Mouse (Mus musculus): ENCODE measurements at regions not wholly inside any gene's neighbourhood (a gene's known extent, or its start where the extent isn't known, plus 50 kb on each side); places are given as distances from the start of the nearest gene placed in this dataset.

DNA sequence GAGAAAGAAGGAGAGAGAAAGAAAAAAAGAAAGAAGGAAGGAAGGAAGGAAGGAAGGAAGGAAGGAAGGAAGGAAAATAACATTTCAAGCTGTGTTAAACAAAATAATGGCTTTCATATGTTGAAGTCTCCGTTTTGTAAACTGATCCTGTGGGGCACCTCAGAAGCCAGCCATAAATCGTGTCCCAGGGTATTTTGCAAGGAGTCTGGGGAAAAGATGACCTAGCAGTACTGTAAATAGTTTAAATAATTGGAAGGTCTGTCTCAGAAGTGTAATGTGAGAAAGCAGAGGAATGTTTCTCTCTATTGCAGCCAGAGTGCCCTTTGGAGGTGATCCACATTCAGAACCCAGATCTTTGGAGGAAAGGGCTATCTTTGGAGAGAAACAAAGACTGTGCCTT is 677.5 kb downstream of the 5730522E02Rik start:
- no peak overlapping the region for H3K4me3 ChIP-seq (replicated peaks in 1 of 3; ENCODE audit: low read depth in 2 of 3, low read length in 2 of 3, poor library complexity in 1 of 3)
- no peaks in the 10 kb centered on the region for H3K9me3 ChIP-seq (replicated peaks; ENCODE audit: low read length)
- H3K4me2 ChIP-seq (ENCODE audit: insufficient read depth, low read depth, poor library complexity, severe bottlenecking) = no peak overlapping the region
- no peaks in the 10 kb centered on the region for H3K27me3 ChIP-seq (replicated peaks)
- DNase-seq (ENCODE audit: extremely low read depth) = no peak
- TF ChIP-seq E2F4 (IDR thresholded peaks at IDR 0.05; ENCODE audit: insufficient replicate concordance, low read depth, low read length) = no peak
- no peak for TF ChIP-seq ZKSCAN1 (IDR thresholded peaks at IDR 0.05; ENCODE audit: borderline replicate concordance, low read depth, low read length)
- no peak for TF ChIP-seq USF1 (IDR thresholded peaks at IDR 0.05; ENCODE audit: low read depth, low read length)
- no peak for TF ChIP-seq RAD21 (IDR thresholded peaks at IDR 0.05; ENCODE audit: low read depth, low read length)
- TF ChIP-seq JUN (IDR thresholded peaks at IDR 0.05; ENCODE audit: insufficient read depth, low read depth, low read length) = no peak
- no peak for TF ChIP-seq POLR2AphosphoS2 (IDR thresholded peaks at IDR 0.05; ENCODE audit: low read depth, low read length)
- no peak for TF ChIP-seq MAFK (IDR thresholded peaks at IDR 0.05; ENCODE audit: insufficient replicate concordance, low read length)
- no peak for TF ChIP-seq CHD2 (IDR thresholded peaks at IDR 0.05; ENCODE audit: low read length)
- no peak for TF ChIP-seq UBTF (IDR thresholded peaks at IDR 0.05; ENCODE audit: low read depth, low read length)
- no peak for TF ChIP-seq ZC3H11A (IDR thresholded peaks at IDR 0.05; ENCODE audit: low read depth, low read length)
- no peak for TF ChIP-seq EP300 (IDR thresholded peaks at IDR 0.05; ENCODE audit: low read length)
- no peak for TF ChIP-seq USF2 (conservative IDR thresholded peaks at IDR 0.05; ENCODE audit: low read depth, low read length)
- TF ChIP-seq SMC3 (IDR thresholded peaks at IDR 0.05; ENCODE audit: low read depth, low read length) = no peak
- TF ChIP-seq IRF4 (IDR thresholded peaks at IDR 0.05; ENCODE audit: low read depth, low read length) = no peak
- TF ChIP-seq ELF1 (IDR thresholded peaks at IDR 0.05; ENCODE audit: low read depth, low read length) = no peak
- no peak for TF ChIP-seq MXI1 (IDR thresholded peaks at IDR 0.05; ENCODE audit: low read depth, low read length)
- no peak for TF ChIP-seq MEF2A (IDR thresholded peaks at IDR 0.05; ENCODE audit: borderline replicate concordance, low read depth, low read length)
- TF ChIP-seq POLR2A (IDR thresholded peaks at IDR 0.05; ENCODE audit: low read depth, low read length) = no peak
- TF ChIP-seq MAZ (IDR thresholded peaks at IDR 0.05; ENCODE audit: low read depth, low read length) = no peak
- no peak for TF ChIP-seq BHLHE40 (IDR thresholded peaks at IDR 0.05; ENCODE audit: low read depth, low read length)
- dilution Hi-C loops (cut with MboI; ENCODE audit: extremely low pct_ligation_motif_present, extremely low pct_unique_long_range_greater_than_20kb, low sequenced_read_pairs) (no loop called here), in situ Hi-C loops (cut with MboI; ENCODE audit: low pct_ligation_motif_present, low pct_unique_long_range_greater_than_20kb, low sequenced_read_pairs) (no loop called here)
- H3K9ac ChIP-seq (ENCODE audit: insufficient read depth, low read depth) = no peak overlapping the region
- no peaks in the 10 kb centered on the region for H3K36me3 ChIP-seq (replicated peaks in 1 of 2; ENCODE audit: control insufficient read depth in 1 of 2, insufficient read depth in 1 of 2, low read length in 1 of 2)
- H3K27ac ChIP-seq (ENCODE audit: insufficient read depth, low read depth) = no peak overlapping the region
- H3K4me1 ChIP-seq (ENCODE audit: control insufficient read depth in 1 of 2, insufficient read depth in 2 of 2) = no peaks in the 10 kb centered on the region
- H3K79me2 ChIP-seq (replicated peaks; ENCODE audit: control insufficient read depth, extremely low read depth, insufficient read depth, poor library complexity, severe bottlenecking) = no peaks in the 10 kb centered on the region

DNA sequence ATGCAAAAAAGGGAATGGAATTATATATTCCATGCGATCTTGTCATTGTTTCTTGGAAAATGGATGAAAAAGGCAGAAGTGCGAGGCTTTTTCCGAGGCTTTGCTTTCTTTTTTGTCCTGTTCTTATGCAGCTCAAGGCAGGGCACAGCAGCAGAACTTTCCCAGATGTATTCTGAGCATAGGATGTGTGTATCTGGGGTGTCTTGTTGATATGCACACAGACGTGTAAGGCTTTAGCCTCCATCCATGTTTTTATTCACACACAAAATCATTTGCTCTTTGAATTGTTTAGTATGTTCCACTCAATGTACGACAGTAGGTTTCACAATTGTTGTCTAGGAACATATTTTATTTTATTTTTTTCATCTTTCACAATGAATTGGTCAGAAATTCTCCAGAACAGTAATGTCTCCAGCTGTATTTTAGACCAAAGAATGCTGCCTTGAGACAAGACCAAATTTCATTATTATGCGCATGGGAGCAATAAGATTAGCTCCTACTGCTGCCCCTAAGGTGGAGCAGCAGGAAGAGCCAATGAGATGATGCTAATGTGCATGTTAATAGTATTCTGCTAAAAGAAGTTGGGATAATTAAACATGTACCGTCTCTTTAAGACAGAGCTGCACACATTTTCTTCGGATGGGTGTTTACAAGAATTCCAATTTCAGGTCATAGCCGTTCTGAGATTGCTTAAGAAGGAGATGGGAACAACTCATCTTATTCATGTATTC is 678.7 kb downstream of the 5730522E02Rik start:
- H3K9ac ChIP-seq (ENCODE audit: insufficient read depth, low read depth) = no peak overlapping the region
- no peaks in the 10 kb centered on the region for H3K36me3 ChIP-seq (replicated peaks in 1 of 2; ENCODE audit: control insufficient read depth in 1 of 2, insufficient read depth in 1 of 2, low read length in 1 of 2)
- in situ Hi-C loops (cut with MboI; ENCODE audit: low pct_ligation_motif_present, low pct_unique_long_range_greater_than_20kb, low sequenced_read_pairs) = no loop called here
- no peak for DNase-seq (ENCODE audit: extremely low read depth)
- dilution Hi-C loops (cut with MboI; ENCODE audit: extremely low pct_ligation_motif_present, extremely low pct_unique_long_range_greater_than_20kb, low sequenced_read_pairs) = no loop called here
- H3K27ac ChIP-seq (ENCODE audit: insufficient read depth, low read depth) = no peak overlapping the region
- TF ChIP-seq CTCF (conservative IDR thresholded peaks at IDR 0.05 in 1 of 2, IDR thresholded peaks at IDR 0.05 in 1 of 2; ENCODE audit: low read depth in 2 of 2, low read length in 2 of 2) (no peak), ZNF384 (IDR thresholded peaks at IDR 0.05; ENCODE audit: low read depth, low read length) (no peak), MAX (IDR thresholded peaks at IDR 0.05; ENCODE audit: low read length) (no peak), GABPA (IDR thresholded peaks at IDR 0.05; ENCODE audit: insufficient replicate concordance, low read depth, low read length) (no peak), CHD2 (IDR thresholded peaks at IDR 0.05; ENCODE audit: low read length) (no peak), ELF1 (IDR thresholded peaks at IDR 0.05; ENCODE audit: low read depth, low read length) (no peak)
- H3K27me3 ChIP-seq (replicated peaks) = no peaks in the 10 kb centered on the region
- no peak overlapping the region for H3K4me3 ChIP-seq (replicated peaks in 1 of 3; ENCODE audit: low read depth in 2 of 3, low read length in 2 of 3, poor library complexity in 1 of 3)
- H3K4me1 ChIP-seq (ENCODE audit: control insufficient read depth in 1 of 2, insufficient read depth in 2 of 2) = no peaks in the 10 kb centered on the region
- peak overlapping the region; percentile 29; the same call in 1 of the 2 replicates for H3K4me2 ChIP-seq (ENCODE audit: insufficient read depth, low read depth, poor library complexity, severe bottlenecking)
- no peaks in the 10 kb centered on the region for H3K79me2 ChIP-seq (replicated peaks; ENCODE audit: control insufficient read depth, extremely low read depth, insufficient read depth, poor library complexity, severe bottlenecking)
- no peaks in the 10 kb centered on the region for H3K9me3 ChIP-seq (replicated peaks; ENCODE audit: low read length)

Measured in CH12.LX (cell line).